Mouse (Mus musculus) stomach, postnatal 0 days (tissue): ENCODE results near the gene Pglyrp4. TPM values are rescaled to one million over a fixed set of nuclear protein-coding genes. Genes with fewer than 3 reads are reported as not detected.

Experiments used
- ATAC-seq: fragments of 200-750 bp; cut with Nextera tagmentation; 2 replicates; pipeline ENCODE4 v1.8.0; 2017; ENCODE audit not compliant: low FRiP score, low TSS enrichment
- DNase-seq: peaks from one replicate; pipeline ENCODE4 v3.0.0-alpha.2; 2016; ENCODE audit warnings: low spot score
- H3K27ac ChIP-seq: fragments of 300-500 bp; sonication (generic); replicated peaks from 2 replicates; pipeline ENCODE4 v1.5.1; 2014; ENCODE audit warnings: mild to moderate bottlenecking, control low read depth
- H3K27me3 ChIP-seq: fragments of 300-500 bp; sonication (generic); 2 replicates; pipeline ENCODE4 v1.6.1; 2014; ENCODE audit warnings: low read length; ENCODE audit not compliant: control insufficient read depth, insufficient read depth
- H3K36me3 ChIP-seq: fragments of 300-500 bp; sonication (generic); 2 replicates; pipeline ENCODE4 v1.6.1; 2014; ENCODE audit warnings: low read length, mixed read lengths; ENCODE audit not compliant: control insufficient read depth, insufficient read depth
- H3K4me1 ChIP-seq: fragments of 300-500 bp; sonication (generic); replicated peaks from 2 replicates; pipeline ENCODE4 v1.6.1; 2014; ENCODE audit warnings: antibody characterized with exemption; ENCODE audit not compliant: control insufficient read depth, insufficient read depth
- H3K4me2 ChIP-seq: fragments of 300-500 bp; sonication (generic); replicated peaks from 2 replicates; pipeline ENCODE4 v1.6.1; 2014; ENCODE audit warnings: low read depth, mild to moderate bottlenecking, control low read depth, moderate library complexity
- H3K4me3 ChIP-seq: fragments of 300-500 bp; sonication (generic); 2 replicates; pipeline ENCODE4 v1.5.1; 2014; ENCODE audit warnings: low read depth, low read length, control low read depth
- H3K9ac ChIP-seq: fragments of 300-500 bp; sonication (generic); 2 replicates; pipeline ENCODE4 v1.6.1; 2014; ENCODE audit warnings: mild to moderate bottlenecking, low read length, control low read depth, mixed read lengths
- H3K9me3 ChIP-seq: fragments of 300-500 bp; sonication (generic); 2 replicates; pipeline ENCODE4 v1.6.1; 2016; ENCODE audit warnings: low read length; ENCODE audit not compliant: control insufficient read depth
- CTCF ChIP-seq: IDR thresholded peaks from 2 replicates; pipeline ENCODE4 v1.5.1; 2016; ENCODE audit warnings: antibody characterized with exemption, low read depth, mild to moderate bottlenecking, moderate library complexity
- EP300 ChIP-seq: optimal IDR thresholded peaks from 2 replicates; pipeline ENCODE3; 2016; ENCODE audit warnings: antibody characterized with exemption
- WGBS: fragments of 180-500 bp; shearing (Covaris S2); extraction: QIAGEN DNeasy Blood & Tissue Kit; methylation state at CpG from one replicate; pipeline ENCODE4 v1.1.7; 2014; 5-methylcytosine and 5-hydroxymethylcytosine counted together
- polyA plus RNA-seq: library from polyadenylated mRNA; unstranded; fragments of >200 nt; fragmentation: Nextera tagmentation; extraction: Ambion mirVana; gene quantifications from 2 replicates; pipeline ENCODE4 v1.2.1, GENCODE M21; 2015

Gene Pglyrp4
- polyA plus RNA-seq = 0.33 and 0.50 TPM in 2 replicates

GRCm38 (mm10) chr3:90726606-90727005 is at the start of gene Pglyrp4:
Gene Pglyrp4 (plus strand): TSS chr3:90726906.
- H3K9me3 ChIP-seq = no peaks in the 10 kb centered on the region
- 78% methylated on average over 3 of the region's 3 CpGs for WGBS

GRCm38 (mm10) chr3:90678656-90679055 is 48.0 kb upstream of the Pglyrp4 start:
- H3K27me3 ChIP-seq = no peaks in the 10 kb centered on the region
- H3K4me3 ChIP-seq = no peak overlapping the region
- WGBS = 56% methylated on average over 3 of the region's 3 CpGs
- H3K36me3 ChIP-seq = no peaks in the 10 kb centered on the region
- no peak overlapping the region for H3K9ac ChIP-seq
- H3K4me1 ChIP-seq = no peaks in the 10 kb centered on the region
- TF ChIP-seq EP300 = no peak
- TF ChIP-seq CTCF = no peak
- H3K4me2 ChIP-seq = no peak overlapping the region
- ATAC-seq = no peak
- H3K27ac ChIP-seq = no peak overlapping the region
- no peak for DNase-seq
- H3K9me3 ChIP-seq = no peaks in the 10 kb centered on the region

More at GRCm38 (mm10) chr3:90726606-90727005, at the start of gene Pglyrp4:
- Histone ChIP-seq H3K27me3 (no peaks in the 10 kb centered on the region), H3K4me1 (no peaks in the 10 kb centered on the region), H3K9ac (no peak within 1 kb of the TSS), H3K36me3 (no peaks in the 10 kb centered on the region), H3K4me3 (no peak within 1 kb of the TSS), H3K4me2 (no peak within 1 kb of the TSS), H3K27ac (no peak within 1 kb of the TSS)
- no peak for ATAC-seq
- TF ChIP-seq CTCF (no peak), EP300 (no peak)
- DNase-seq = no peak

GRCm38 (mm10) chr3:90683929-90684328 is 42.8 kb upstream of the Pglyrp4 start:
- Histone ChIP-seq H3K27me3 (no peaks in the 10 kb centered on the region), H3K4me2 (no peak overlapping the region), H3K4me1 (no peaks in the 10 kb centered on the region), H3K27ac (no peak overlapping the region), H3K4me3 (no peak overlapping the region), H3K9ac (no peak overlapping the region), H3K9me3 (no peaks in the 10 kb centered on the region), H3K36me3 (no peaks in the 10 kb centered on the region)
- WGBS = 92% methylated on average over 3 of the region's 3 CpGs
- ATAC-seq (no peak), DNase-seq (no peak)
- TF ChIP-seq CTCF (no peak), EP300 (no peak)

GRCm38 (mm10) chr3:90686835-90687234 is 39.9 kb upstream of the Pglyrp4 start:
- Histone ChIP-seq H3K9ac (no peak overlapping the region), H3K27me3 (no peaks in the 10 kb centered on the region), H3K9me3 (no peaks in the 10 kb centered on the region), H3K27ac (no peak overlapping the region), H3K4me1 (no peaks in the 10 kb centered on the region), H3K36me3 (no peaks in the 10 kb centered on the region), H3K4me2 (no peak overlapping the region), H3K4me3 (no peak overlapping the region)
- ATAC-seq (no peak), DNase-seq (no peak)
- 69% methylated on average over 2 of the region's 2 CpGs for WGBS
- no peak for TF ChIP-seq CTCF
- TF ChIP-seq EP300 = no peak

GRCm38 (mm10) chr3:90693496-90693895 is 33.2 kb upstream of the Pglyrp4 start:
- Histone ChIP-seq H3K4me3 (no peak overlapping the region), H3K9ac (no peak overlapping the region), H3K4me1 (no peaks in the 10 kb centered on the region), H3K27me3 (no peaks in the 10 kb centered on the region), H3K27ac (no peak overlapping the region), H3K36me3 (no peaks in the 10 kb centered on the region), H3K4me2 (no peak overlapping the region), H3K9me3 (no peaks in the 10 kb centered on the region)
- ATAC-seq (no peak), DNase-seq (no peak)
- 81% methylated on average over 2 of the region's 2 CpGs for WGBS
- TF ChIP-seq EP300 (no peak), CTCF (no peak)

GRCm38 (mm10) chr3:90695613-90696012 is 31.1 kb upstream of the Pglyrp4 start, which contains the start of gene S100a9:
Gene S100a9 (minus strand): TSS chr3:90695721.
- WGBS = 48% methylated on average over 3 of the region's 3 CpGs
- no peaks in the 10 kb centered on the region for H3K4me1 ChIP-seq
- TF ChIP-seq CTCF (no peak), EP300 (no peak)
- no peaks in the 10 kb centered on the region for H3K36me3 ChIP-seq
- H3K4me2 ChIP-seq = no peak within 1 kb of the TSS
- no peak for ATAC-seq
- no peaks in the 10 kb centered on the region for H3K9me3 ChIP-seq
- H3K9ac ChIP-seq = no peak within 1 kb of the TSS
- H3K4me3 ChIP-seq = no peak within 1 kb of the TSS
- no peaks in the 10 kb centered on the region for H3K27me3 ChIP-seq
- H3K27ac ChIP-seq = no peak within 1 kb of the TSS
- no peak for DNase-seq
